Mouse (Mus musculus) frontal cortex, postnatal 36 days (tissue): ENCODE measurements around the gene Prmt3.
A peak's percentile ranks its signal among the peaks of the same experiment; 100 is the strongest.

Source experiments
- DNase-seq, 2 experiments: peaks; one replicate each; pipeline ENCODE4 v3.0.0; 2022; ENCODE audit warnings: low spot score in 2 of 2

Gene Prmt3

DNA sequence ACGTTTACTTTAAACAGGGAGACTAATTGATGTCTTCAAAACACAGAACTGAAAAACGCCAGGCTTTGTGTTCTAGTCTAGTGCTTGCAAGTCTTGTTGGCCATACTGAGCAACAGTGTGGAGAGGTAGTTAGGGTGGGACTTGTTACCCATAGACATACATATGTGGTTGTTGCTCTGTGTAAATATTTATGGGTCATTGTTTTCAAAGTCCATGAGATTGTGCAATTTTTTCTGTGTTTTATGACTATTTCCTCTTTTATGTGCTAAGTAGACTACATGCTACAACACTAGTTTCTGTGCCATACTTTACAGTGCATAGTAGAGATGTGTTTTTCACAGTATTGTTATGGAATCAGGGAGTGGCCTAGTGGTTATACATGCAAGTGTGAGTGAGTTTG, 16.2 kb downstream of the Prmt3 start:
- DNase-seq = no peak

- no peak for DNase-seq
Observed at GRCm38 (mm10) chr7:49797171-49797570, 19.0 kb downstream of the Prmt3 start.

DNA sequence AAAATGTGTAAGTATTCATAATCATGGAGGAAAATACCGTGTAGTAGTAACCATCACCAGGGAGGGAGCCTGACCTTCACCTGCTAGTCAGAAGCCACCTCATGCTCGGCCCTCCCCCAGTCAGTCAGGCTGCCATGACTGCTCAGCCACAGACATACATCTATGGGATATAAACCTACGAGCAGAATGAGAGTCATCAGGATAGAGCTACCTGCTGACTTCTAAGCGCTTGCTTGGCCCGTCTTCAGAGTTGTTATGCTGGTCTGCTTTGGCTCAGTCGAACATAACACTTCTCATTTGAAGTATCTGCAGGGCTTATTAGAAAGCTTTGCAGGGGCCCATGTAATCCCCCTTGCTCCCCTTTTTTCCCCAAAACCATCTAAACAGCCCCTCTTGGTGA, 25.4 kb downstream of the Prmt3 start:
- DNase-seq = no peak

- DNase-seq = no peak
Observed at GRCm38 (mm10) chr7:49804638-49805165, 26.6 kb downstream of the Prmt3 start.

- no peak for DNase-seq
Observed at GRCm38 (mm10) chr7:49805618-49806017, 27.5 kb downstream of the Prmt3 start.

DNA sequence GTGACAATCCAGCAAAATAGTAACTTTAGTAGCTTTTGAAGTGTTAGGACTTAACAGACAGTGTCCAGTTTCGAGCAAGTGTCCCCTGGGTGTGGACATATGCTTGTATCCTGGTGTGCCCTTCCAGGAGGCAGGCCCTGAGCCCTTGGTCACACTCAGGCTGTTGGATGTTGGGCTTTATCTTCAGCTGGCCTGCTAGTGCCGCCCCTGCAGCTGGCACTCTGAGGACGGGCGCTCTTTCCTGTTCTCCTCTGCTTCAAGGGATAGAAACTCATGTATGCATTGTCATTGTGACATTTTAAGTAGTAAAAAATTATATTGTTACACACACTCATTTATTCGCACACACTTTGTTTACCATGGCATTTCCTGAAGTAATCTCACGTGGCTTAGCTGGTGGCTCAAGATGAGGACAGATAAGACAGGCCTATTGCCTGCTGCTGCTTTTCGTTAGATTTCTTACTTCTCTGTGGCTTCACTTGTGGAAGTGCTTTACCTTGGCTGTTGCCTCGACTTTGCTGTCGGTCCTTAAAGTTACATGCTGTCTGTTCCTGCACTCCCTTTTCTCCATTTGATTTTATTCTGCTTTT, 29.0 kb downstream of the Prmt3 start:
- DNase-seq = no peak

DNA sequence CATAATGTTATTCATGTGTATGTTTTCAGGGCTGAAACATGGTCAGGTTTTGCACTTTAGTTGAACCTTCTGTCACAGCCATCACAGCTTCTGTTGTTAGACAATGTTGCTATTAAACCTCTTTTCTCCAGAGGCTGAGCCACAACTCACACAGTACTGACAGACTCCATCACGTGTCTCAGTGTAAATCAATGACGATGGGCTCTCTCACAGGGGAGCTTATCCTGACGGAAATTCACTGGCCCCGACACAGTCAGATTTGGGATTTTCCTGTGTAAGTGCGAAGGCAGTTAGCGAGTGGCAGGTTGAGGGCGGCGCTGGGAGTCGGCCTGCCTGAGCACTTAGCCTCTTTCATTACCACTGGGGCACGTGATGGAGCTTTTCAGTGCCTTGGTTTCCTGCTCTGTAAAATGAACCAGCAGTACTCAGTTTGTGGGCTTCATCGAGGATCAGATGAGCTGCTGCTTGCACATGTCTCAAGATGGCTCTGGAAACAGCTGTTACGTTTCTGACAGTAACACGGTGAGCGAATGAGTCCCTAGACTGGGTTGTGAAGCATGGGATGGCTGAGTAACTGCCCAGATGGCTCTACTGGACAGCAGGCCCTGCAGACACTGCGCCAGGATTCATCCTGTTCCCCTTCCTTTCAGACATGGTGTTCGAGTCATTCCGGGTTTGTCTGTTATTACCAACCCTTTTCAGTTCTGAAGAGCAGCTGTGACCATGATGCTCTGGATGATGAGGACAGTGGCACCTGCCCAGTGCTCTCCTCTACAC, 29.9 kb downstream of the Prmt3 start:
- no peak for DNase-seq

- no peak for DNase-seq
Observed at GRCm38 (mm10) chr7:49809100-49809499, 31.0 kb downstream of the Prmt3 start.

- no peak for DNase-seq
Observed at GRCm38 (mm10) chr7:49809562-49809961, 31.4 kb downstream of the Prmt3 start.

DNA sequence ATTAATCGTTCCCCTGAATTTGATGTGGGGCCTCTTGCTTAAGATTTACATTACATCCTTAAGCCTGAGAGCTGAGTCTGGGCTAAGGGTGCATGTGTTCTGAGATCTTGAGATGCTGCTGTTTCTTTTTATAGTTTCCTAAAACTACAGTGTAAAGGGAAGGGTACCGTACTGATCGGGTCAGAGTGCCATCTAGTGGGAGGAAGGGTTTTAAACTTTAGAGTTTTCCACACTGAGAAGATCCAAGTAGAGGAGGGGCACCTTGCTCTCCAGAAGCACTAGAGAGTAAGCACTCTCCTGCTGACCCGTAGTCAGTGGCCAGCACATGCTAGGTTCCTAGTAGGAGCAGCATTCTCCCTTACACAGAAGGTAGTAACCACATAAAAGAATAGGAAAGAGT, 33.2 kb downstream of the Prmt3 start:
- no peak for DNase-seq

GRCm38 (mm10) chr7:49819393-49819792, 41.2 kb downstream of the Prmt3 start:
- DNase-seq = no peak

DNA sequence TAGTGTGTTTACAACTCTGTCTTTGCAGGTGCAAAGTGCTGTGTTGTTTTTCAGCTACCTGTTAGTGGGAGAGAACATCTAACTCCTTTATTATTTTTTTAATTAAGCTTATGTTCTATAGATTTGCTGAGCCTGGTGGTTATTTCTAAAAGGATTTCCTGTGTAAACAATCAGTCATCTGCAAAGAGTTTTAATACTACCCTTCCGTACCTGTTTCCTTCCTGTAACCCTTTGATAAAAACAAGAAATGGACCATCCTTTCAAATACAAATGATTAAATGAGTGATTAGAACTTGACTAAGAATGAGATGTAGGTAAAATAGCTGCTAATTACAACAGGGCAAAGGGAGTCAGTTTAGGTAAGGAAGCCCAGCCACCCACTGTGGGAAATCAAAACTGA, 43.2 kb downstream of the Prmt3 start:
- no peak for DNase-seq

GRCm38 (mm10) chr7:49822028-49822427, 43.9 kb downstream of the Prmt3 start:
- no peak for DNase-seq

- DNase-seq = no peak
Observed at GRCm38 (mm10) chr7:49823595-49823994, 45.4 kb downstream of the Prmt3 start.

- DNase-seq = no peak
Observed at GRCm38 (mm10) chr7:49824043-49824442, 45.9 kb downstream of the Prmt3 start.

- no peak for DNase-seq
Observed at GRCm38 (mm10) chr7:49824581-49824980, 46.4 kb downstream of the Prmt3 start.

GRCm38 (mm10) chr7:49825492-49825891, 47.3 kb downstream of the Prmt3 start:
- no peak for DNase-seq

DNA sequence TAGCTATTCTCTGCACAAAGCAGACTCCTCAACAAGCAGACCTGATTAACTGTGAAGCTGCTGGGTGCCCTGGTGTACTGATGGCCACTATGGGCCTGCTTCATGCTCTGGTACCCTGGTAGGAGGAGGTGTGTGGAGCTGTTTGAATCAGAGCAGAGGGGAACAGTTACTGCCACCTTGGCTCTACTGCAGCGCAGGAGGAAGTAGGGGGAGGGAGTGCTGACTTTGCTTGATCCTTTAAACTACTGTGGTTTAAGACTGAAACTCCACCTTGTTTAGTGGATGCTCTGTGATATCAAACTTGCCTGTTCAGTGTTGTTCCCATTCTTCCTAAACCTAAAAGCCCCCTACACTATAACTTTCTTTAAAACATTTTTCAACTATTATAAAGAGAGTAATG, 49.8 kb downstream of the Prmt3 start:
- DNase-seq = no peak

GRCm38 (mm10) chr7:49842366-49843282, 64.5 kb downstream of the Prmt3 start:
- peak in 1 of 2 experiments; percentile 42 for DNase-seq

DNA sequence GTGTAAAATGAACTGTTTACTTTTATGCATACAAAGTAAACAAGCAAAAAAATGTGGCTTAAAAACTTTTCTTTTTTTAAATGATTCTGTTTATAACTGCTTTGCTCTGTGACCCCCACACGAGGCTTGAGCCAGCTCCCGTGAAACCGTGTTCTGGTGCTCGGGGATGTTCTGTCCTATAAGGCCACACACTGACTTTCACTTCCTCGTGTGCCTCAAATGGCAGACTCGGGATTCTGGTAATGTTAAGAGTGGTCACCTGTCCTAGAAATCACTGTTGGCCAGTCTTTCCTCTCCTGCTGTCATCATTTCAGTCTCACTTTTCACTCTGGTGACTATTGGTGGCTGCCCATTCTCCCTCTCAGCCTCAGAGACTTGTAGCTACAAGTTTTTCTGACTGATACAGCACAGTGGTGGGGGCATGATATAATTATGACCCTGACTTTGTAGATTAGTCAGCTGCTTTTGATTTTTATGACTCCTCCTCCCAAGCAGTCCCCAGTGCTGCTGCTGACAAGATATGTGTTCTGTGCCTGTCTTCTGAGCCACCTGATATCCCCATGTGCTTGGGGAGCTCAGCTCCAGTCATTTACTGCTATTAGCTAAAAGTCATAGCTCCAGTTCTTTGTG, 65.3 kb downstream of the Prmt3 start:
- DNase-seq = no peak

GRCm38 (mm10) chr7:49847939-49848338, 69.8 kb downstream of the Prmt3 start:
- no peak for DNase-seq
